Mouse (Mus musculus) liver, embryonic 15.5 days (tissue): Measurements from ENCODE around the gene Csk. TPM values are rescaled to one million over a fixed set of nuclear protein-coding genes. Genes with fewer than 3 reads are reported as not detected.

Source experiments
- ATAC-seq: fragments of 200-750 bp; cut with Nextera tagmentation; 2 replicates; pipeline ENCODE4 v1.8.0; 2017; ENCODE audit warnings: moderate number of reproducible peaks, mild to moderate bottlenecking, moderate library complexity; ENCODE audit not compliant: insufficient read depth
- H3K27ac ChIP-seq: fragments of 300-500 bp; sonication (generic); replicated peaks from 2 replicates; pipeline ENCODE4 v1.5.1; 2015; ENCODE audit warnings: mild to moderate bottlenecking, inconsistent platforms
- H3K27me3 ChIP-seq: fragments of 300-500 bp; sonication (generic); 2 replicates; pipeline ENCODE4 v1.6.1; 2015; ENCODE audit warnings: mild to moderate bottlenecking, inconsistent platforms
- H3K36me3 ChIP-seq: fragments of 300-500 bp; sonication (generic); replicated peaks from 2 replicates; pipeline ENCODE4 v1.6.1; 2015; ENCODE audit warnings: moderate library complexity, mild to moderate bottlenecking, inconsistent platforms
- H3K4me1 ChIP-seq: fragments of 300-500 bp; sonication (generic); replicated peaks from 2 replicates; pipeline ENCODE4 v1.6.1; 2015; ENCODE audit warnings: inconsistent platforms
- H3K4me2 ChIP-seq: fragments of 300-500 bp; sonication (generic); 2 replicates; pipeline ENCODE4 v1.6.1; 2015; ENCODE audit warnings: moderate library complexity, mild to moderate bottlenecking, inconsistent platforms
- H3K4me3 ChIP-seq: fragments of 300-500 bp; sonication (generic); replicated peaks from 2 replicates; pipeline ENCODE4 v1.5.1; 2015; ENCODE audit warnings: mild to moderate bottlenecking, inconsistent platforms
- H3K9ac ChIP-seq: fragments of 300-500 bp; sonication (generic); 2 replicates; pipeline ENCODE4 v1.6.1; 2015; ENCODE audit warnings: moderate library complexity, mild to moderate bottlenecking, inconsistent platforms
- H3K9me3 ChIP-seq: fragments of 300-500 bp; sonication (generic); replicated peaks from 2 replicates; pipeline ENCODE4 v1.6.1; 2016; ENCODE audit warnings: inconsistent platforms
- WGBS: fragments of 180-500 bp; shearing (Covaris S2); methylation state at CpG from one replicate; pipeline ENCODE4 v1.1.7; 2015; ENCODE audit warnings: mixed read lengths; ENCODE audit not compliant: insufficient replicate concordance; 5-methylcytosine and 5-hydroxymethylcytosine counted together
- polyA plus RNA-seq: library from polyadenylated mRNA; unstranded; fragments of >200 nt; fragmentation: Nextera tagmentation; extraction: Ambion mirVana; gene quantifications from 2 replicates; pipeline ENCODE4 v1.2.1, GENCODE M21; 2015

Gene Csk
- polyA plus RNA-seq = 15.4 and 15.9 TPM in 2 replicates

DNA sequence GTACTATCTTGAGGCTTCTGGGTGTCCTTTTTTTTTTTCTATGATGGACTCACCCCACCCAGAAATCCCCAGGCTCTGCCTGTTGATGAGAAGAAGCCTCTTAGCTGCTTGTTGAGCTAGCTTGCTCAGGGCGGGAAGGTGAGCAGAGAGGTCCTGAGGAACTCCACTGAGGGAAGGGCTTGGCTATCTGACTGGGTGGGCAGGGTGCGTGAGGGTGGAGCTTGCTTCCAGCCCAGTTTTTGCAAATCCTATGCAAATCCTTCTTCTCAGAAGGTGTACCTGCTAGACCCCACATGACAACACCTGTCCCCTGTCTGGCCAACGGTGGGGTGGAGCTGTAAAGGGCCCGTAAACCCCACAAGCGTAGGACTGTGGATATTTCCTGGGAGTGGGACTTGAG, at the start of gene Csk:
Gene Csk, minus strand, starts transcription at position 349 of the 400 bp plus-strand sequence.
- Histone ChIP-seq H3K9me3 (no peaks in the 10 kb centered on the region), H3K9ac (no peak within 1 kb of the TSS), H3K4me3 (no peak within 1 kb of the TSS), H3K4me2 (no peak within 1 kb of the TSS), H3K27me3 (no peaks in the 10 kb centered on the region), H3K4me1 (peaks cover 27% of the 10 kb centered on the region), H3K36me3 (no peaks in the 10 kb centered on the region), H3K27ac (no peak within 1 kb of the TSS)
- WGBS = 71% methylated on average over 5 of the region's 5 CpGs
- ATAC-seq = no peak

DNA sequence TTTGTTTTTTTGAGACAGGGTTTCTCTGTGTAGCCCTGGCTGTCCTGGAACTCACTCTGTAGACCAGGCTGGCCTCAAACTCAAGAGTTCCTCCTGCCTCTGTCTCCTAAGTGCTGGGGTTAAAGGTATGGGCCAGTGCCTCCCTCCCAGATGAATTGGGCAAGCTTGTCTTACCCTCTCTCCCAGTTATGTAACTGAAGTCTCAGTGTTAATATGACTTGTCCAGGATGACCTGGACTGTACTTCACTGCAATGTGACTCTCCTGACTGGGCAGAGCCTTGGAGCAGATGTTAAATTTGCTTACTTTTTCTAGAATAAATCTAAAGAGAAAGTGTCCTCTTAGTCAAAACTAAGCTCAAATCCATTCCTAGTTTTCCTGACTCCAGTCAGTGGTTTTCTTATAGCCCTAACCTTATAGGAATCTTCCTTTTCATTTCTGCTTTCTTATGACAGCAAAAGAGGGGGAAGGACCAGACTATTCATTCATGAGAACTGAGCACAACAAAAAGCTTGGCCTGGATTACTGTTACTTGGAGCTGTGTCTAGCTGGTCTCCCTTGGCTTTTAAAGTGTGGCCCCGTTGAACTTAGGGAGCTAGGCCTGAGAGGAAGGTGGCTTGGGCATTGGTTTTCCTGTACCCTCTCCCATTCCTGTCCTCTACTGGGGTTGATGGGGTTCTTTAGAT, 45.2 kb upstream of the Csk start:
- no peak for ATAC-seq
- WGBS = 46% methylated on average over 1 of the region's 1 CpGs
- no peak overlapping the region for H3K9ac ChIP-seq
- no peak overlapping the region for H3K4me2 ChIP-seq
- H3K36me3 ChIP-seq = no peaks in the 10 kb centered on the region
- peaks cover 47% of the 10 kb centered on the region for H3K27me3 ChIP-seq
- no peak overlapping the region for H3K27ac ChIP-seq
- peaks cover 26% of the 10 kb centered on the region for H3K4me1 ChIP-seq
- H3K9me3 ChIP-seq = no peaks in the 10 kb centered on the region
- H3K4me3 ChIP-seq = no peak overlapping the region

DNA sequence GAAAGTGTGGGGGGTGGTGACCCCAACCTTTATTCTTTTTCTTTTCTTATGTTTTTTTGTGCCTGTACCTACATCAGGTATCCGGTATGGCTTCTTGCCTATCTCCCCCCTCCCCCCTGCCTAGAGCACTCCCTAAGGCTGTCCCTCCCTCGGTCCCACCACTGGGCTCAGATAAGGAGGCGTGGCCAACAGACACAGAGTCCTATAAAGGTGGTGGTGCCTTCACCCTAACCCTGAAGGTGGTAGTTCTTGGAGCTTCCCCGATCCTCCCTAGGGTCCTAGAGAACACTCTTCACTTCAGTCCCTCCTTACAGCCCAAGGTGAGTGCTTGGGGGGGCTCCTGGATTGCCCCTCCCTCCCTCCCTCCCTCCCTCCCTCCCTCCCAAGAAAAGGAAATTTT, 43.9 kb upstream of the Csk start:
- no peak overlapping the region for H3K9ac ChIP-seq
- no peaks in the 10 kb centered on the region for H3K9me3 ChIP-seq
- no peak overlapping the region for H3K27ac ChIP-seq
- H3K4me2 ChIP-seq = peak overlapping the region; percentile 67
- no peak for ATAC-seq
- peaks cover 55% of the 10 kb centered on the region for H3K27me3 ChIP-seq
- WGBS = 12% methylated on average over 4 of the region's 4 CpGs
- peaks cover 26% of the 10 kb centered on the region for H3K4me1 ChIP-seq
- no peak overlapping the region for H3K4me3 ChIP-seq
- no peaks in the 10 kb centered on the region for H3K36me3 ChIP-seq

DNA sequence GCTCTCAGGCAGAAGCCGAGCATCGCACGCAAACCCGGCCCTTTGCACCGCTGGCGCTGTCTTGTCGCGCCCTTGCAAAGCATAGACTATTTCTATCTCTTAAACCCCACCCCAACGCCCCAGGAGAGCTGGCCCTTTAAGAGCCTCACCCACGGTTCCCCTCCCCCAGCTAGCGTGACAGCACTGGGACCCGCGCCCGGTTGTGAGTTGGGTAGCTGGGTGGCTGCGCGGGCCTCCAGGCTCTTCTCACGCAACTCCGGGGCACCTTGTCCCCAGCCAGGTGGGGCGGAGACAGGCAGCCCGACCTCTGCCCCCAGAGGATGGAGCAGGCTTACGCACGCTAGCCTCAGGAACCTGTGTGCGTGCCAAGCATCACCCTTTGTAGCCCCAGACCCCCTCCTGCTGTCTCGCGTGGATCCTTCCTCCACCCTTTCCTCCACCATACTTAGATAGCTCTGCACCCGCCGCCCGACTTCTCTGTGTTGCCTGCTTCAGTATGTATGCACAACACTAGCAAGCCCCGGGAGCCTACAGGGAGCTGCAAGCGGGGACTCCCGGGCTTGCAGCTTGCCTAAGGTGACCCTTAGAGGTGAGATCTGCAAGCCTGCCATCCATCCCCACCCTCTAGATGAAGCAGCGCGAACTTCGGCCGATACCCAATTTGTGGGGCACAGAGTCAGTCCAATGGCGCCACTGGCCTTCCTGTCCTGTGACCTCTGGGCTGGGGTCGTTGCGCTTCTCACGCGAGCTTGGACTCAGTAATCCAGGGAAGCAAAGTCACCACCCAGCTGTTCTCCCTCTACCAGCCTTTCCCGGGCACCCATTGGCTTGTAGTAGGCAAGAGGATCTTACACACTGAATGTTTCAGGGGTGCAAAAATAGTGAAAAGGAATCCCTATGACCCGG, 43.2 kb upstream of the Csk start:
- peak overlapping the region; percentile 47 for H3K4me3 ChIP-seq
- peak overlapping the region; percentile 67 for H3K4me2 ChIP-seq
- H3K9ac ChIP-seq = peak overlapping the region; percentile 30; the same call in 1 of the 2 replicates
- H3K9me3 ChIP-seq = no peaks in the 10 kb centered on the region
- H3K4me1 ChIP-seq = peaks cover 26% of the 10 kb centered on the region
- H3K27me3 ChIP-seq = peaks cover 57% of the 10 kb centered on the region
- WGBS = 3% methylated on average over 42 of the region's 42 CpGs
- H3K27ac ChIP-seq = no peak overlapping the region
- no peaks in the 10 kb centered on the region for H3K36me3 ChIP-seq
- peak; percentile 49 for ATAC-seq

DNA sequence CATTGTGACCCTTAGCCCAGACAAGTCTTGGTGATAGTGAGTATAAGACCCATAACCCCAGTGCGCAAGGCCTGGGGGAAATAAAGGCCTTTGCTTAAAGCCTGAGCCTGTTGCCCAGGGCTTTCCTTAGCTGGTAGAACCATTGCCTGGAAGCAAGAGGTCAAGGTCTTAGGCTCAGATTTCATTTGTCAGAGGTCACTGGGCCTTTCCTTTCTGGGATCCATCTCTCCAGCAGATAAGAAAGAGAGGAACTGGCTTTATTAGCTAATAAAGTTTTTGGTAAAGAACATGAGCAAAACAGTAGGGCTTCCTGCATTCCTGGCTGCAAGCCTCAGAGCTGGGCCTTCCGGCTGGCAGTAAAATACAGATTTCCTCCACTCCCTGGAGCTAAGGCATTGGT, 40.7 kb upstream of the Csk start:
- H3K27me3 ChIP-seq = peaks cover 57% of the 10 kb centered on the region
- no peak overlapping the region for H3K27ac ChIP-seq
- H3K4me2 ChIP-seq = no peak overlapping the region
- H3K9me3 ChIP-seq = no peaks in the 10 kb centered on the region
- ATAC-seq = no peak
- WGBS = 69% methylated on average over 2 of the region's 2 CpGs
- no peak overlapping the region for H3K9ac ChIP-seq
- H3K4me1 ChIP-seq = peaks cover 26% of the 10 kb centered on the region
- no peaks in the 10 kb centered on the region for H3K36me3 ChIP-seq
- no peak overlapping the region for H3K4me3 ChIP-seq

DNA sequence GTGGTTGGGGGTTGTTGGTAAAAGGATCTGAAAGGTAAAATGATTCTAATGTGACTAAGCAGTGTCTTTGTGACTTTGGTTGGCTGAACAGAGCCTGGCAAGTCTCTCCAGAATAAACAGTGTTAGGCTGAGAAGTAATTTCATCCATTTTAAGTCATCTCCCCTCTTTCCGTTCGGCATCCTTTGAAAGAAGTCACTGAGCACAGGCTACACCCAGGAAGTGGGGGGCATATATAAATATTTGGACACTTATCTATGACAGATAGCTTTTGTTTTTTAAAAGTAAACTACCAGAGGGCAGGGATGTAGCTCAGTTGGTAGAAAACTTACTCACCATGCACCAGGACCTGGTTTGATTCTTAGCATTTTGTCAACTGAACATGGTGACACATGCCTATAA, 35.2 kb upstream of the Csk start:
- Histone ChIP-seq H3K9me3 (no peaks in the 10 kb centered on the region), H3K36me3 (no peaks in the 10 kb centered on the region), H3K4me3 (no peak overlapping the region), H3K27ac (no peak overlapping the region), H3K27me3 (peaks cover 11% of the 10 kb centered on the region), H3K4me1 (no peaks in the 10 kb centered on the region), H3K4me2 (no peak overlapping the region), H3K9ac (no peak overlapping the region)
- no peak for ATAC-seq
- 59% methylated on average over 2 of the region's 2 CpGs for WGBS

DNA sequence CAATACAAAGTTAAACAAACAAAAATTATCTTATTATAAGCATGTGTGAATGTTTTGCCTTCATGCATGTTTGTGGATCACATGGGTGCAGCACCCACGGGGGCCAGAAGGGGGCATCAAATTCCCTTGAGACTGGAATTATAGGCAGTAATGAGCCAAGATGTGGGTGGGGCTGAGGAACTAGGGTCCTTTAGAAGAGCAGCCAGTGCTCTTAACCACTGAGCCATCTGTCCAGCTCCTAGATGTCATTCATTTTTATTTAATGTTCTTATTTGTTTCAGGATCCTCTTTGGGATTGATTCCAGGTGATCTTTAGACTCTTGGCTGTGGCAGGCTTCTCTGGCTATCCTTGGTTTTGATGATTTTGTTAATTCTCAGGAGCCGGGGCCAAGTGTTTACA, 34.7 kb upstream of the Csk start:
- no peaks in the 10 kb centered on the region for H3K36me3 ChIP-seq
- ATAC-seq = no peak
- H3K4me3 ChIP-seq = no peak overlapping the region
- no peak overlapping the region for H3K27ac ChIP-seq
- WGBS = 33% methylated on average over 2 of the region's 2 CpGs
- H3K27me3 ChIP-seq = peaks cover 10% of the 10 kb centered on the region
- H3K9ac ChIP-seq = no peak overlapping the region
- H3K4me1 ChIP-seq = no peaks in the 10 kb centered on the region
- no peak overlapping the region for H3K4me2 ChIP-seq
- H3K9me3 ChIP-seq = no peaks in the 10 kb centered on the region

DNA sequence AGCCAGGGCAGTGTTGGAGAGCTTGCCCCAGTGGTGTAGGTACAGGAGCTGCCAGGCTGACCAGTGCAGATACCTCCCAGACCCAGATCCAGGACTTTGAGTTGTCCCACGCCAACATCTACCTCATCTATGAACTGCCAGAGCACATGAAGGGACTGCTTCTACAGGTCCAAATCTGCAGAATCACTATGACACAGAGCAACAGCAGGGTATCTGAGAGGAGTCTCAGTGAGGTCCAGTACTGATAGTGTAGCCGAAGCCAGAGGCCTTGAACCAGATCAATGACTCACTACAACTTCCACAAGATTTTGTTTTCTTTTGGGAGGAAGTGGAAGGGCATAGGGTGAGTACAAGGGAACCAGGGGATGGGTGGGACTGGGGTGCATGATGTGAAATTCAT, 34.3 kb upstream of the Csk start, which contains the start of gene Cyp1a1:
Gene Cyp1a1, plus strand, starts transcription at position 178 of the 400 bp plus-strand sequence.
- no peaks in the 10 kb centered on the region for H3K4me1 ChIP-seq
- 74% methylated on average over 2 of the region's 2 CpGs for WGBS
- no peak for ATAC-seq
- no peak within 1 kb of the TSS for H3K4me2 ChIP-seq
- peaks cover 6% of the 10 kb centered on the region for H3K27me3 ChIP-seq
- H3K36me3 ChIP-seq = no peaks in the 10 kb centered on the region
- H3K27ac ChIP-seq = no peak within 1 kb of the TSS
- H3K9me3 ChIP-seq = no peaks in the 10 kb centered on the region
- no peak within 1 kb of the TSS for H3K9ac ChIP-seq
- no peak within 1 kb of the TSS for H3K4me3 ChIP-seq

DNA sequence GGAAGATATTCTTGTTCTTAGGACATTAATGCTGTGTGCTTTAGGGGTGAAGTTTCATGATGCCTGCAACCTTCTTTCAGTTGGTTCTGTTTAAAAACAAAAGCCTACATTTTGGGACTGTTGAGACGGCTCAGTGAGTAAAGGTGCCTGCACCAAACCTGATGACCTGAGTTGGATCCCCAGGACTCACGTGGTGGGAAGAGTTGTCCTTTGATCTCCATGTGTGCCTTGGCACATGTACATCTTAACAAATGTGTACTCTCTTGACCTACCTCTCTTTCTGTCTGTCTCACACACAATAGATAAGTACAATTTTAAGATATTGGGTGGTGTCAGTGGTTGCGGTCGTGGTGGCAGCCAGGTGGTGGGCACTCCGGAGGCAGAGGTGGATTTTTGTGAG, 32.6 kb upstream of the Csk start:
- Histone ChIP-seq H3K36me3 (no peaks in the 10 kb centered on the region), H3K27me3 (no peaks in the 10 kb centered on the region; the same call in 1 of the 2 replicates), H3K9ac (no peak overlapping the region), H3K4me3 (no peak overlapping the region), H3K4me2 (no peak overlapping the region), H3K27ac (no peak overlapping the region), H3K9me3 (no peaks in the 10 kb centered on the region), H3K4me1 (no peaks in the 10 kb centered on the region)
- no peak for ATAC-seq
- 59% methylated on average over 5 of the region's 5 CpGs for WGBS

DNA sequence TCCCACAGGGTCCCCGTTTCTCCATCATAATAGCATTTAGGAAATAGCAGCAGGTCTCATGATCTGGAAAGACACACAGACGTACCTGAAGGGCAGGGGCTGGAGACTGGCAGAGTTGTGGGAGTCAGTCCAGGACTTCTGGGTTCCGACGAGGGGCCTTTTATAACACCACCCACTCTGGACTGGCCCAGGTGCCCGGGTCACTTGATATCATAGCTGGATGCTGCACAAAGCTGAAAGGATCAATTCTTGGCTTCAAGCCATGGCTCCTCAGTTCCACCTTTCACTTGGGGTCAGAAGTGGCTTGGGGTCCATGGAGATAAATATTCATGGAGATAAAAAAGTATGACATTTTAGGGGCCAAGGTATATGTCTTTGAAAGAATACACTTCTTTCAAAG, 30.1 kb upstream of the Csk start, which contains the start of gene Cyp1a2:
Gene Cyp1a2, minus strand, starts transcription at position 184 of the 400 bp plus-strand sequence.
- no peak within 1 kb of the TSS for H3K4me2 ChIP-seq
- WGBS = 49% methylated on average over 5 of the region's 5 CpGs

DNA sequence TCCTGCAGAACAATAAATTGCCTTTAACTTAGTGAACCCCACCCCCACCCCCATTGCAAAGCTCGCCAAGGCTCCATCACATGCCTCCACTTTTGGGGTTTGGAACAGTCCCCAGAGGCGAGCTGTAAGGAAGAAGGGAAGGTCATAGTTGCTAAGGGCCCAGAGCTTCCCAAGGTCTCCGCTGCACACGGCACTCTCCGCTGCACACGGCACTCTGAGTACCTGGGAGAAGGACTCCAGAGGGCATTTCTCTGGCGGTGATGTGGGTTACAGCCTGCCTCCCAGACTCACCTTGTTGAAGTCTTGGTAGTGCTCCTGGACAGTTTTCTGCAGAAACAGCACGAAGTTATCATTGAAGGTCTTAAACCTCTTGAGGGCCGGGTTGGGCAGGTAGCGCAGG, 28.0 kb upstream of the Csk start:
- no peak overlapping the region for H3K27ac ChIP-seq
- no peak for ATAC-seq
- H3K4me3 ChIP-seq = no peak overlapping the region
- WGBS = 71% methylated on average over 10 of the region's 10 CpGs
- H3K27me3 ChIP-seq = no peaks in the 10 kb centered on the region; the same call in 1 of the 2 replicates
- H3K4me1 ChIP-seq = no peaks in the 10 kb centered on the region
- no peaks in the 10 kb centered on the region for H3K36me3 ChIP-seq
- no peaks in the 10 kb centered on the region for H3K9me3 ChIP-seq
- H3K9ac ChIP-seq = no peak overlapping the region
- no peak overlapping the region for H3K4me2 ChIP-seq

More for the DNA sequence above, 30.1 kb upstream of the Csk start, which contains the start of gene Cyp1a2:
- no peak for ATAC-seq
- Histone ChIP-seq H3K9me3 (no peaks in the 10 kb centered on the region), H3K27me3 (no peaks in the 10 kb centered on the region; the same call in 1 of the 2 replicates), H3K4me3 (no peak within 1 kb of the TSS), H3K36me3 (no peaks in the 10 kb centered on the region), H3K9ac (no peak within 1 kb of the TSS), H3K4me1 (no peaks in the 10 kb centered on the region), H3K27ac (no peak within 1 kb of the TSS)
